Mouse (Mus musculus): ENCODE data around the gene Vsir.

The Vsir gene

GRCm38 (mm10) chr10:60353241-60354002, 6.8 kb downstream of the Vsir start:
- no peak for DNase-seq (ENCODE audit: low spot score)

DNA sequence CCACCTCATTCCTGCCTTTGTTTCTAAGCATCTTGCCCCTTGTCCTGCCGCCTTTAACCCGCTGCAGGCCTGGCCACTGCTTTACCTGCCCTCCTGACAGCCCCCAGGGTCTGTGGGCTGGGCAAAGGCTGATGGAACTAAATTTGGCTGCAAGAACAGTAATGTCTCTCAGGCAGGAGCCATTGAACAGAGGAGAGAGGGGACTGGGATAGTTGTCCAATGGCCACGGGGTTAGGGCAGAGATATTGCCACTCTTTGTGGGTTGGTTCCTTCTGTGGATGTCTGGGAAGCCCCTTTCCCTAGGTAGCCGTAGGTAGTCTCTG, 7.3 kb downstream of the Vsir start:
- DNase-seq (ENCODE audit: low spot score), result no peak

DNA sequence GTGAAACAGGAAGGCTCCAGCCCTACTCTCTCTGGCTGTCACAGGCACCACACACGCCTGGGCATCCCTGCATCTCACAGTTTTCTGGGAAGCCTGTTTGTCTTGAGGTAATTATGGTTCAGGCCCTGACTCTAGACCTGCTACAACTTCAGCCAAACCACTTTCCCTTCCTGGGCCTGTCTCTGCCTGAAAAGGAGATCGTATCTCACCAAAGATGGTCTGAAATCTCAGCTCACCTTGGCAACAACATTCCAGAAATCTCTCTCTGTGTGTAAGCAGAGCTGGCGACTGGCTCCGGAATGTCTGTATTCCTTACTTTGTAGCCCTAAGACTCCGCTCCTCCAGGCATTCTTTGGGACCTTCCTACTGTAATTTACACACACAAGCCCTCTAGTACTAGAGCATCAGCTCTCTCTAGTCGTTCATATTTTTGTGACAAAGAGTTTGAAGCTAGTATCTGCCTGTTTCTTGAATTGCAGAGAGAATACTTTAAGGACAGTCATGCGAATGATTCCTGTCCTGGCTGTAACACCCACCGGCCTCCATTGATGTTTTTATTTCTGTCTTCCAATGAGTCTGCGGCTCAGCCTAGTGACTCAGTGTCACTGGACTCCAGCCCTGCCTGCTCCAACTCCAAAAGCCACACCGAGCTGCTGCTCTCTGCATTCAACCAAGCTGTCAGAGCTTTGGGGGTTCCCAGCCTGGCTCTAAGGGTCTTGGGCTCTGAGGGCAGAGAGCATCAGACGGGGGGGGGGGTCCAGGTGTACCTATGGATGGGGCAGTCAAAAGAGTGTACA, 8.4 kb downstream of the Vsir start:
- no peak for DNase-seq (ENCODE audit: low spot score)

DNA sequence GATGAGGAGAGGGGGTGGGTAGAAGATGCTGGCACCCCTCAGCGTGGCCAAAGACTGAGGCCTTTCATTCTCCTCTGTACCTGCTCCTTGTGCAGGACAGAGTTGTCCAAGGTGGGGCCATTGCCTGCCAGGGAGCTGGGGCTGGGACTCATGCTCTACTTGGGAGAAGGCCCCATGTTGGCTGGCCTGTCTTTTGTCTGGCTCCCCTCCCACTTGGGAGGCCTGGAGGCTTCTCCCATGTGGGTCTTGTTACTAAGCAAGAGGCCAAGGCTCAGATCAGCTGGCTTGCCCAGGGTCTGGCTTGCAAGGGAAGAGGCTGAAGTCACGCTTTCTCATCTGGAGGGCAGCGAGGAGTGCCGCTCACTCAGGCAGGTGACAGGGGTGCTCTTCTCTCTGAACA, 10.8 kb downstream of the Vsir start:
- no peak for DNase-seq (ENCODE audit: low spot score)

DNA sequence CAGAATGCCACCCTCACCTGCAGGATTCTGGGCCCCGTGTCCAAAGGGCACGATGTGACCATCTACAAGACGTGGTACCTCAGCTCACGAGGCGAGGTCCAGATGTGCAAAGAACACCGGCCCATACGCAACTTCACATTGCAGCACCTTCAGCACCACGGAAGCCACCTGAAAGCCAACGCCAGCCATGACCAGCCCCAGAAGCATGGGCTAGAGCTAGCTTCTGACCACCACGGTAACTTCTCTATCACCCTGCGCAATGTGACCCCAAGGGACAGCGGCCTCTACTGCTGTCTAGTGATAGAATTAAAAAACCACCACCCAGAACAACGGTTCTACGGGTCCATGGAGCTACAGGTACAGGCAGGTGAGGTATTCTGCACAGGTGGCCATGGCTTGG, 11.2 kb downstream of the Vsir start:
- DNase-seq (ENCODE audit: low spot score), result no peak

GRCm38 (mm10) chr10:60358776-60359175, 12.1 kb downstream of the Vsir start:
- DNase-seq (ENCODE audit: low spot score), result no peak

GRCm38 (mm10) chr10:60361615-60362309, 15.1 kb downstream of the Vsir start:
- DNase-seq (ENCODE audit: low spot score), result no peak

GRCm38 (mm10) chr10:60362310-60362628, 15.6 kb downstream of the Vsir start:
- DNase-seq (ENCODE audit: low spot score), result no peak

DNA sequence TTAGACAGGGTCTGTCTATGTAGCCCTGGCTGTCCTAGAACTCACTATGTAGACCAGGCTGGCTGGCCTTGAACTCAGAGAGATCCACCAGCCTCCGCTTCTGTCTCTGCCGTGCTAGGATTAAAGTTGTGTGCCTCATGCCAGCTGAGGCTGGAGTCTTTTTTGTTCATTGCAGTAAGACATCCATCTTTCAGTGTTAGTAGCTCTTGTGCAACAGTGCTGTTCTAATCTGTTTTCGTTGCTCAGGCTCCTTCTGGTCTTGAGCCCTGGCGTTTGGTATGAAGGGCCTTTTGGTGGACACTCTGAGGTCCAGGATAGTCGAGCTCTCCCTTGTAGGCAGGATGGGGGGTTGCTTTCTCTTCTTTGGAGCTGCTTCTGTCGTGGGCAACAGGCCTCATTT, 16.8 kb downstream of the Vsir start:
- no peak for DNase-seq (ENCODE audit: low spot score)

- DNase-seq (ENCODE audit: low spot score), result no peak
Measured at GRCm38 (mm10) chr10:60367145-60367544, 20.5 kb downstream of the Vsir start.

GRCm38 (mm10) chr10:60367904-60368303, 21.3 kb downstream of the Vsir start:
- no peak for DNase-seq (ENCODE audit: low spot score)

DNA sequence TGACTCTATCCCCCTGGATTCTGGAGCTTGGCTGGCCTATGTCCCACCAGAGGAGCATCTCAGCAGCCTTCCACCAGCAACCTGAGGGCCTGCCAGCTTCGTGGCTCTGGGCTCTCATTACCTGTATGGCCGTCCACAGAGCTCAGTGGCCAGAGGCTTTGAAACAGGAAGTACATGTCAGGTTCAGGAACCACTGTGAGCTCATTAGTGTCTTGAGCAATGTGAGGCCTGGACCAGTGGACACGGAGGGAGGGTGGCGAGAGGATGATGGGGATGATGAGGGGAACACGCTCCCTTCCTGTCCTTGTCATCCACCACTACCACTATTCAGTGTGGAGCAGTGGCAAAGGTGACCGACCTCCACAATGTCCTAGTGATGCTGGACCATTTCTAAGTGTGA, 22.8 kb downstream of the Vsir start:
- DNase-seq (ENCODE audit: low spot score), result no peak

DNA sequence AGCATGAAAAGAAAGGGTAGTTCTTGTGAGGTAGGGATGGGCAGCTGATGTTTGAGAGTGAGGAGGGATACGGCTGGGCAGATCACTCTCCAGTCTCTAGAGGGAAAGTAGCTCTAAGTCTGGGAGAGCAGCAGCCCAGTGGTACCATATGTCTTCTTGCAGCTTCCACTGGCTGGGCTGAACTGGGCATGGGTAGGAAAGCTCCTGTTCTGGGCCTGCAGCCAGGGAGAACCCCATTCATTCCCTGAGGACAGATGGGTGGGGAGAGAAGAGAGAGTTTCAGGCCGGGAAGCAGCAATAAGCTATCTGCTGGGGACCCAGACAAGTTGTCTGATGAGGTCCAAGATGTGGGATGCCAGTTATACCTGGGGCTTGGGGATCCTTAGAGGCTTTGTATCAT, 23.4 kb downstream of the Vsir start:
- DNase-seq (ENCODE audit: low spot score), result no peak

DNA sequence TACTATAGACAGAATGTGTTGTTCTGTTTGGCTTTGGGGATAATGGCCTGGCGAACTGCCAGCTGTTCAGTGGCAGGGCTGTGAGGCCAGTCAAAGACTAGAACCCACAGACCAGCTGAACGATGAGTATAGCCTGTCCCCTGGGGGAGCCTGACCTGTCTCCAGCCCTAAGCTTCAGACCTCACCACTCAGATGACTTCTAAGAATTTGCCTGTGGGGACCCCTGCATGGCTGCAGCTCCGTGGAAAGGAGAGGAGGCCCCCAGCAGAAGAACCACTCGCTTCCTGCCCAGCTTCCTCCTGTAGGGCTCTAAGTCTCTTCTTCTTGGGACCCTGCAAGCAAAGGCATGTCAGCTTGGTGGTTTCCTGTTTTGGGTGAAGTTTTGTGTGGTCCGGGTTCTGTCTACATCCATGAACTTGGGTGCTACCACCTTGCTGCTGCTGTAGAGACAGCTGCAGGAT, 24.0 kb downstream of the Vsir start:
- DNase-seq (ENCODE audit: low spot score), result no peak

DNA sequence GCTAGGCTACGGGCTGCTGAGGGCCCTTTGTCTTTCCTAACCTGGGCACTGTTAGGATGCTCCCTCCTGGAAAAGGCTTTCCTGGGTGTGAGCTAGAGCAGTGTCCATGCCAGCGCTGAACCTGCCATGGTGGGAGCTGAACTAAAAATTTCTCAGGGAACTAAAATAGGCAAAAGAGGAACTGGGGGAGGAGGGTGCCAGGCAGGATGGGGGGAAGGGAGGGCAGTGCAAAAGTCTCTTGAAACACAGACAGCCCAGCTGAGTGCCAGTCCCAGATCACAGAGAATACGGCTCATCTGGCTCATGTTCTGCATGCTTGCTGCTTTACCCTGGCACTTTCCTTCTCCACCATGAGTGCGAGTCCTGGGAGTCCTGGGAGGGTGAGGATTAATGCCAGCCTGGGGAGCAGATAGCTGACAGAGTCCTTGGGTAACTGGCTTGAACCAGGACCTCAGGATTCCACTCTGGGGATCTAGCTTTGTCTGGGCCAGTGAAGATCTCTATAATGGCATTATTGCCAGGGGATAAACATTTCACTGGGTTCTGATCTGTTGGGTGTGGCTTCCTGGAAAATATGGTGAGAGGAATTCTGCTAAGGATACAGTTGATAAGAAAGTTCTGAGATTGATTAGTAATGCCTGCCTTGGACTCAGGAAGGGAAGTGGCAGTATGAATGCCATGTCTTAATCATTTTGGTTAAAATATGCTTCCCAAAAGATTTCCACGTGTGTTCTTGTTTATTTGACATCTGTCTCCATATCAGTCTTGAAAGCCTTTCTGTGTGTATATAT, 25.1 kb downstream of the Vsir start:
- no peak for DNase-seq (ENCODE audit: low spot score)

DNA sequence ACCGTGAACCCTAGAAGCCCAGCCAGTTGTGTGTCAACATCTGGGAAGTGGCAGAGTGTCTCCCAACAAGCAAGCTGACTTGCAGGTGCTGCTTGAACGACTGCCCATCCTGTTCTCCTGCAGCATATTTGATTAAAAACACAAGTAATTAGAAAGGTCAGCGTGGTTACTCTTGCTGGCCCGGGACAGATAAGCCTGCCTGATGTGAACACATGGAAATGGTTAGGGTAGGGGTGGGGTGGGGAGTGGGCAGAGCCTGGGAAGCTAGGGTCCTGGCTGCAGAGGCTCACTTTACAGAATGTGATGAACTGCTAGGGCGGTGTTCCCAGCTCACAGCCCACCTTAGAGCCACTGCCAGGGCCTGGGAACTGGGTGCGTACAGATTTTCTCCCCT, 26.9 kb downstream of the Vsir start:
- DNase-seq (ENCODE audit: low spot score), result no peak

GRCm38 (mm10) chr10:60373937-60374578, 27.4 kb downstream of the Vsir start:
- no peak for DNase-seq (ENCODE audit: low spot score)

DNA sequence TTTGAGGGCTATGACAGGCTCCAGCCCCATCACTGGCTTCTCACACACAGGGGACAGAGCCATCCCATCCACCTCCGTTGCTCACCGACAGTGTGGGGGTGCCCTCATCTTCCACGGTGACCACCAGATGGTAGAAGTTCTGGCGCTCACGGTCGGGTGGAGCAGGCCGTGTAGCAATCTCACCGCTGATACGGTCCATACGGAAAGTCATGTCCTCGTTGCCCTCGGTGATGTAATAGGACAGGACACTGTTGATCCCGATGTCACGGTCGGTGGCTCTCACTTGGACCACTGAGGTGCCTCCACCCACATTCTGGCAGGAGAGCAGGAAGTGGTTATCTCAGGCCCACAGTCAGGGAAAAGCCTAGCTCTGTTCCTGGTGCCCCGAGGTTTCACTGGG, 30.1 kb downstream of the Vsir start:
- no peak for DNase-seq (ENCODE audit: low spot score)

DNA sequence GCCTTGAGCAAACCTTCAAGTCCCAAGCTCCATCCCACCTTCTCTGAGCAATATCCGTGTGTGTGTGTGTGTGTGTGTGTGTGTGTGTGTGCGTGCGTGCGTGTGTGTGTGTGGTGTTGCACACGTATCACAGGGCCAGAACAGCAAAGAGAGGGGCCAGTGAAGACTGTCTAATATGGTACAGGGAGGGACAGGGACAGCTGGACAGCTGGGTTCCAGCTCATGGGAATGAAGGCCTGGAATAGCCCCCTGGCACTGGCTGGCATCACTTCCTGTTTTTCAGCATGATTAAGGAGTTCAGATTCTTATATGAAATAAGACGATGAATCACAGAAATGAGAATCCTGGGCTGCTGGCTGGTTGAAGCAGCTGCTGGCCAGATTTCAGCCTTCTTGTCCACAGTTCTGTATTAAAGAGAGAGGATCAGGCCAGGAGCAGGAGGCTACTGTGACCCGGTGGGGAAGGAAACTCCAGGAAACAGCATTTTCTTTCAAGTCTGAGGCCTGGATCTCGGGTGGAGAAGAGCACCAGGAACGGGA, 32.8 kb downstream of the Vsir start:
- DNase-seq (ENCODE audit: low spot score), result no peak

- no peak for DNase-seq (ENCODE audit: low spot score)
Measured at GRCm38 (mm10) chr10:60380229-60380628, 33.6 kb downstream of the Vsir start.

- no peak for DNase-seq (ENCODE audit: low spot score)
Measured at GRCm38 (mm10) chr10:60381142-60381925, 34.7 kb downstream of the Vsir start.
